Mouse (Mus musculus) liver, postnatal 0 days (tissue): ENCODE results near the gene E2f6.

ENCODE experiments used
- CTCF ChIP-seq: sonication (generic); IDR thresholded peaks from 2 replicates; pipeline ENCODE4 v1.5.1; 2016; ENCODE audit warnings: antibody characterized with exemption, low read depth
- EP300 ChIP-seq: IDR thresholded peaks from 2 replicates; pipeline ENCODE4 v1.6.1; 2016; ENCODE audit warnings: antibody characterized with exemption, low read depth, mild to moderate bottlenecking

GRCm38 (mm10) chr12:16793371-16793770 lies 17.4 kb upstream of the E2f6 start:
- TF ChIP-seq CTCF: no peak
- no peak for TF ChIP-seq EP300
